Mouse (Mus musculus) kidney, adult 11 months (tissue): ENCODE data around the gene S100a11.
A peak's percentile ranks its signal among the peaks of the same experiment; 100 is the strongest.
"Not testable (repeated sequence)": the region's sequence is repeated elsewhere in the genome, so short reads cannot be mapped to it uniquely, and the experiment has no call there.

Source experiments
- DNase-seq: peaks from one replicate; pipeline ENCODE4 v3.0.0; 2022

The S100a11 gene

GRCm38 (mm10) chr3:93527300-93527699, 7.0 kb downstream of the S100a11 start:
- DNase-seq, result no peak

DNA sequence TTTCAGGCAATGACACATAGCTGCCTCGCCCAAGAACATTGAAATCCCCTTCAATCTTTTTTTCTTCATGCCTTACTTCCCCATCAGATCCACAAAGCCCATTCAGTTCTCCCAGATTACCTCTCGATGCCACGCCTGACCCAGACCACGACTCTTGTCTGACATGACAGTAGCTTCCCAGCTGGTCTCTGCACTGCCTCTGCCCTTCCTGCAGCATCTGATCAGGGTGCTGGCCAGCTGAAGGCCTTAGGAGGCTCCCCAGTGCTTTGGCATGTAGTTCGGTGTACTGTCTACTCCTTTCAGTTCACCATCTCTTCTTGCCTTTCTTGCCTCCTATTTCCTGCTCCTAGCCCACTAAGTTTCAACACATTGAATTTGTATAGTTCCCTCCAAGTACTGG, 8.5 kb downstream of the S100a11 start:
- no peak for DNase-seq

- peak; percentile 33 for DNase-seq
These were observed 16.8 kb downstream of the S100a11 start for GRCm38 (mm10) chr3:93537068-93537576.

DNA sequence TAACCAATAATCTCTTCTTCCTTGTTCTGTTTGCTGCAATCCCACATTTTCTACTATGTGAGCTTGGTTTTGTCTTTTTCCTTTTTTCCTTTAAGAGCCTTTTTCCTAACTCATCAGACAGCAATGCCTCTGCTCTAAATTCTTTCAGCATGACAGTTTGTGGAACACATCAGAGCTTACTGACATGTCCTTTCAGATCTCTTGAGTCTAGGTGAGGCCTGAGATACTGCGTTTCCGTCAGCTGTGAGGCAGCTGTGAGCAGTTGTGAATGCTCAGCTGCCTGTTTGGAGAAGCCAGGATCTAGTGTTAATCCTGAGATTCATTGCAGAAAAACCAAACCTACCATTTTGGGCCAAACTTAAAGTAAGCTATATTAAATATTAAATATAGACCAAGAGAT, 18.2 kb downstream of the S100a11 start:
- no peak for DNase-seq

DNA sequence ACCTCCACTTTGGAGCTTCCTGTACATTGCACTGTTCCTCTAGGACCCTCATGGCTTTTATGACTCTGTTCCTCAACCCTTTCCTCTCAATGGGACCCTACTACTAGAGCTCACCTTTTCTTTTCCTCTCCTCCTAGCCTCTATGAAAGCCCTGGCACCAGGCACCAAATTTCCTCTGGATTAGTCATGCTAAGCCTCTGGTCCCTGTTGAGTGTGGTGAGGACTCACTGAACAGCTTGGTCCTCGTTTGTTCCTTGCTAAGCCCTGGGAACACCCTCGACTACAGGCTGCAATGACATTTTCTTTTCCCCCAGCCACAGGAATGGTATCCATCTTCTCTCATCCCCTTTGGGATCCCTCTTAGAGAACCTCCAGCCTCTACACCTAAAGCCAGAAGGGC, 21.2 kb downstream of the S100a11 start:
- DNase-seq, result no peak

- not testable (repeated sequence) for DNase-seq
These were observed 23.9 kb downstream of the S100a11 start for GRCm38 (mm10) chr3:93544170-93544569.

GRCm38 (mm10) chr3:93547099-93547648, 26.9 kb downstream of the S100a11 start:
- DNase-seq, result peak; percentile 85

GRCm38 (mm10) chr3:93547749-93548540, 27.7 kb downstream of the S100a11 start:
- peak; percentile 61 for DNase-seq

GRCm38 (mm10) chr3:93548541-93549266, 28.4 kb downstream of the S100a11 start:
- DNase-seq, result no peak

DNA sequence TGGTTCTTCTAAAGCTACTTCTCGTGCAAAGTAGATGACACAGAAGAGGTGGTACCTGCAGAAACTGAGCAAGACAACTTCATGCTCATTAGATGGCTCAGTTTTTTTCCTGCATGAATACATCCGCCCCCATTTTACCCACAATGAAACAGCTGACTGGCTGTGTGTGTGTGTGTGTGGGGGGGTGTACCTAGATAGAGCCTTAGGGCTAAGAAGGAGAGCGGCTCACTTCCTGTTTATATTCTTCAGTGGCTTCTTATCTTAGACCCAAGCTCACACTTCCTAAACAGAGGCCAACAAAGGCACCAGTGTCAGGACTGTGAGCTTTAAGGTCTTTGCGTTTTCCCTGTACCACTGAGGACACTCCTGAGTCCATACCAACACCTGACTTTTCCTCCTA, 29.7 kb downstream of the S100a11 start:
- no peak for DNase-seq

- DNase-seq, result no peak
These were observed 31.9 kb downstream of the S100a11 start for GRCm38 (mm10) chr3:93551950-93552901.

DNA sequence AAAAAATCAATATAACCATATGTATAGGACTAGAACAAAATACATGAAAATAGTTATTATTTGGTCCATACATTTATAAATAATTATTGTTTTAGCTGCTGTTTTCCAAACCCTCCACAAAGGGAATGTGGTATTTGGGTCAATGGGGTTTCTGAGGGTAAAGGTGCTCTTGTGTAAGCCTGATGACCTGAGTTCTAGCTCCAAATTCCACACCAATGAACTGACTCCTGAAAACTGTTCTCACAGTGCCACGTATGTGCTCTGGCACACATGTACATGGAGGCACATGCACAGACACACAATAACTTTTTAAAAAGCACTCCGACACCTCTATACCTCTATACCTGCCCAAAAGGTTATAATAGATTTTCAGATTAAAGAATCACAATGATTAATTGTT, 33.0 kb downstream of the S100a11 start:
- no peak for DNase-seq

GRCm38 (mm10) chr3:93553765-93554378, 33.6 kb downstream of the S100a11 start:
- no peak for DNase-seq

DNA sequence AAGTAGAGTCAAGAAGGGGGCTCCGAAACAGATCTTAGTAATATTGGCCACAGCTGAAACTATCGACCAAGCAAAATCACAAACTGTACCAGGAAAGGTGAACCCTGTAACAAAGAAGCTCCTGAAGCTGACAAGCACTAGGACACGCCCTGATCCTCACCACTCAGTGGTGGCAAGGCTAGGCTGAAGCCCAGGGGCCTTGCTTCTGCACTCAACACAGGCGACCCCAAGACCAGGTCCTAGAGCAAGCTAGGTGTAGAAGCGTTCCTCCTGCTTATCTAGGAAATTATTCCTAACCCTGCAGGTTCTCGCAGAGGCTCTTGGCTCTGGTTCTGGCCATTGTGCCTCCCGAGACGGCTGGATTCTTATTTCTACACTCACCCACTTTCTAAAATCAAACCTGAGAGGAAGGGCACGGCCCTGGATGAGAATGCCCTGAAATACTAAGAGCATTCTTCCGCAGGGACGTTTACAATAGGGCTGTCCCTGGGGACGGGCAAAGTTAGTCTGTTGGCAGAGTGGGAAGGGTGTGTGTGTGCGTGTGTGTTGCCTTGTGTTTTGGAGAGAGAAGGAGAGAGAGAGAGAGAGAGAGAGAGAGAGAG, 34.2 kb downstream of the S100a11 start:
- no peak for DNase-seq

DNA sequence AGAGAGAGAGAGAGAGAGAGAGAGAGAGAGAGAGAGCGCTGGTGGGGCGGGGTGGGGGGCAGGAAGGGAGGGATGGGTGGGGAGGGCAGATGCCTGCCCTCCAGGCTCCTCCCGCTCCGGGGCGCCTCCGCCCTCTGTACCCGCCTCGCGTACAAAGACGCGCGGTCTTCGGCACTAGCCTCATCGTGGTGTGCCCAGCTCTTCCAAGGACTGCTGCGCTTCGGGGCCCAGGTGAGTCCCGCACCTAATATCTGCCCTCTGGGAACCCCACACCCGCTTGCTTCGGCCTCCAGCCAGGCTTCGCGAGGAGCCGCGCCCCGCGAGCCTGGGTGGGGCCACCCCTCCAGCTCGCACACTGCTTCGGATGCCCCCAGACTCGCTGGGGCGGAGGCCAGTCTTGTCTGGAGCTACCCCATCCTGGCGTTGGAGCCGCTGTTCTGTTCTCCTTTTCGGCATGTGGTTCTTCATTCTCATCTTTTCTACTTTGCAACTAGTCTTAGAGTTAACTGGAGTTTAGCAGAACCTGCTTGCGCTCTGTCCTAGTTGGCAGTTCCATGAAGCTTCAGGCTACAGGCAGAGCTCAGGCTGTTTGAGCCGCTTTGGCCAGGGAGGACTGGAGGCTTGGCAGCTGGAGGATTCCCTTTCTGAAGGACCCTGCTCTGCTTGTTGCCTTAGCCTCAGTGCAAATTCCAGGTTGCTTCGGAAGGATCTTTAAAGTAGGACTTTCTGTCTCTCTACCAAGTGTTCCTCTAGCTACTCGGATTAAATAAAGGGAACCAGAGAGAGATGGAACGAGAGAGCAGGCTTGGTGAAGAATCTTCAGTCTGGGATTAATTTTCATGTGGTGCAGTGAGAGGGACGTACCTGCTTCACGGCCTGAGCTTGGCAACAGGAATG, 34.9 kb downstream of the S100a11 start, which contains the start of gene S100a10:
S100a10 (plus strand) TSS at position 100 of the 897 bp plus-strand sequence.
- DNase-seq, result peak; percentile 68

DNA sequence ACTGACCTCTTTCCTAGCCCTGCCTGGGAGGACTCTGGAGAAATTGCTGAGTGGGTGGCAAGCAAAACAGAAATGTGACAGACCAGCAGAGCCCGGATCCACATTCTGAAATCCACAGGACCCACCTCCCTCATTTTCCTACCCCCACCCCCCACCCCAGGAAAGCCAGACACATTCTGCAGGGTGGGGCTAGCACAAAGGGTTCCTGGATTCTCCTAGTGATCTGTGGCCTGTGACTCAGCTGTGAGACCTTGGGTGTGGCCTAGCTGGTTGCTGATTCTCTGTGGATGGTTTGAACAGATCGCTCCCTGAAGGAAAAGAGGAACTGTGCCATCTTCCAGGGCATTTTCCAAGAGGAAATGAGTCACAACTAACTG, 35.6 kb downstream of the S100a11 start:
- DNase-seq, result peak; percentile 66

DNA sequence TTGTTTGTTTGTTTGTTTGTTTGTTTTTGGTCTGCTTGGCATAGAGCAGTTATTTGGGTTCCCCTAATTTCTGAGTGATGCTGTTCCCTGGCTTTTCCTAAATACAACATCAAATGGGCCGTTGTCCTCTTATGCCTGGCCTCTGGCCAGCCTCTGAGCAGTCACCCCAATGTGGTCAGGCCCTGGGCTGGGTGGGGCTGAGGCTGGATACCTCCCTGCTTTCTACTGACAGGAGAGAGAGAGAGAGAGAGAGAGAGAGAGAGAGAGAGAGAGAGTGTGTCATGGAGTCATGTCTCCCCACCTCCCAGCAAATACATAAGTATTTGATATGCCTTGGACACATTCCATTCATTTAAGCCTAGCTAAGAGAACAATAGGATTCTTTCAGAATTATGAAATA, 36.3 kb downstream of the S100a11 start:
- DNase-seq, result no peak

- DNase-seq, result no peak
These were observed 37.2 kb downstream of the S100a11 start for GRCm38 (mm10) chr3:93557471-93557870.

GRCm38 (mm10) chr3:93559961-93560360, 39.7 kb downstream of the S100a11 start:
- DNase-seq, result no peak

- no peak for DNase-seq
These were observed 42.1 kb downstream of the S100a11 start for GRCm38 (mm10) chr3:93562372-93562771.

DNA sequence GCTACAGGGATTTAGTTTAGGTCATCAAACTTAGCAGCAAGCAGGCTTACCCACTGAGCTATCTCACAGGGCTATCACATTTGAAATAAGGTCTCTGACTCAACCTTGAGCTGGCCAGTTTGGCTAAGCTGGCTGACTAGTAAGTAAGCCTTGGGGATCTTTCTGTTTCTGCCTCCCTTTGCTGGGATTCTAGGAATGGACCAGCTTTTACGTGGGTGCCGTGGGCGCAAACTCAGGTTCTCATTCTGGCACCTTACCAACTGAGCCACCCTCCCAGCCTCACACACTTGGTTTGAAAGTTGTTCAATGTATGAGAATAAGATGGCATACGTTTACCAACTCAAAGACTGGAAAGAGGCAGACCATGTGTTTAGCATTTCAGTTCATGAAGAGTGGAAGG, 42.9 kb downstream of the S100a11 start:
- DNase-seq, result no peak
